Mouse (Mus musculus): ENCODE results near the gene Dgke. TPM values are rescaled to one million over a fixed set of nuclear protein-coding genes. Genes with fewer than 3 reads are reported as not detected.

Dgke gene
- polyA plus RNA-seq, 1 experiment from 2014 or later = 4.3 TPM

GRCm38 (mm10) chr11:89068649-89069048, 2.0 kb upstream of the Dgke start:
- WGBS = 93% methylated on average over 14 of the region's 14 CpGs
- Histone ChIP-seq H3K9ac (ENCODE audit: low read length) (no peak overlapping the region), H3K4me2 (ENCODE audit: low read length) (no peak overlapping the region), H3K4me3 (ENCODE audit: low read depth, low read length) (no peak overlapping the region), H3K27me3 (replicated peaks; ENCODE audit: control insufficient read depth, insufficient read depth, low read length) (no peaks in the 10 kb centered on the region), H3K9me3 (ENCODE audit: control insufficient read depth, low read length) (no peaks in the 10 kb centered on the region), H3K27ac (ENCODE audit: low read depth) (no peak overlapping the region), H3K36me3 (ENCODE audit: control insufficient read depth, insufficient read depth, low read length) (no peaks in the 10 kb centered on the region), H3K4me1 (replicated peaks; ENCODE audit: control insufficient read depth, insufficient read depth, low read length) (no peaks in the 10 kb centered on the region)
- no peak for DNase-seq (ENCODE audit: low spot score)
- ATAC-seq (replicated peaks; ENCODE audit: low FRiP score, low TSS enrichment, low read depth) = no peak

- no peaks in the 10 kb centered on the region for H3K36me3 ChIP-seq (ENCODE audit: control insufficient read depth, insufficient read depth, low read length)
- WGBS = 64% methylated on average over 11 of the region's 11 CpGs
- no peak overlapping the region for H3K27ac ChIP-seq (ENCODE audit: low read depth)
- H3K4me1 ChIP-seq (replicated peaks; ENCODE audit: control insufficient read depth, insufficient read depth, low read length) = no peaks in the 10 kb centered on the region
- no peak for DNase-seq (ENCODE audit: low spot score)
- no peak for ATAC-seq (replicated peaks; ENCODE audit: low FRiP score, low TSS enrichment, low read depth)
- no peak overlapping the region for H3K4me2 ChIP-seq (ENCODE audit: low read length)
- no peaks in the 10 kb centered on the region for H3K27me3 ChIP-seq (replicated peaks; ENCODE audit: control insufficient read depth, insufficient read depth, low read length)
- no peak overlapping the region for H3K9ac ChIP-seq (ENCODE audit: low read length)
- no peak overlapping the region for H3K4me3 ChIP-seq (ENCODE audit: low read depth, low read length)
- no peaks in the 10 kb centered on the region for H3K9me3 ChIP-seq (ENCODE audit: control insufficient read depth, low read length)
Observed at GRCm38 (mm10) chr11:89067871-89068490, 1.3 kb upstream of the Dgke start.

GRCm38 (mm10) chr11:89067301-89067822, 712 bp upstream of the Dgke start:
- ATAC-seq (replicated peaks; ENCODE audit: low FRiP score, low TSS enrichment, low read depth) (no peak), DNase-seq (ENCODE audit: low spot score) (no peak)
- no peak overlapping the region for H3K9ac ChIP-seq (ENCODE audit: low read length)
- H3K36me3 ChIP-seq (ENCODE audit: control insufficient read depth, insufficient read depth, low read length) = no peaks in the 10 kb centered on the region
- no peaks in the 10 kb centered on the region for H3K27me3 ChIP-seq (replicated peaks; ENCODE audit: control insufficient read depth, insufficient read depth, low read length)
- no peak overlapping the region for H3K27ac ChIP-seq (ENCODE audit: low read depth)
- no peak overlapping the region for H3K4me2 ChIP-seq (ENCODE audit: low read length)
- H3K4me3 ChIP-seq (ENCODE audit: low read depth, low read length) = no peak overlapping the region
- H3K4me1 ChIP-seq (replicated peaks; ENCODE audit: control insufficient read depth, insufficient read depth, low read length) = no peaks in the 10 kb centered on the region
- no peaks in the 10 kb centered on the region for H3K9me3 ChIP-seq (ENCODE audit: control insufficient read depth, low read length)
- 74% methylated on average over 6 of the region's 6 CpGs for WGBS

GRCm38 (mm10) chr11:89066126-89066525, 524 bp downstream of the Dgke start:
- no peaks in the 10 kb centered on the region for H3K36me3 ChIP-seq (ENCODE audit: control insufficient read depth, insufficient read depth, low read length)
- ATAC-seq (replicated peaks; ENCODE audit: low FRiP score, low TSS enrichment, low read depth) (no peak), DNase-seq (ENCODE audit: low spot score) (no peak)
- 86% methylated on average over 6 of the region's 6 CpGs for WGBS
- no peak overlapping the region for H3K27ac ChIP-seq (ENCODE audit: low read depth)
- no peaks in the 10 kb centered on the region for H3K4me1 ChIP-seq (replicated peaks; ENCODE audit: control insufficient read depth, insufficient read depth, low read length)
- H3K4me3 ChIP-seq (ENCODE audit: low read depth, low read length) = no peak overlapping the region
- H3K27me3 ChIP-seq (replicated peaks; ENCODE audit: control insufficient read depth, insufficient read depth, low read length) = no peaks in the 10 kb centered on the region
- H3K4me2 ChIP-seq (ENCODE audit: low read length) = no peak overlapping the region
- no peak overlapping the region for H3K9ac ChIP-seq (ENCODE audit: low read length)
- no peaks in the 10 kb centered on the region for H3K9me3 ChIP-seq (ENCODE audit: control insufficient read depth, low read length)

GRCm38 (mm10) chr11:89065297-89065696, 1.4 kb downstream of the Dgke start:
- H3K27me3 ChIP-seq (replicated peaks; ENCODE audit: control insufficient read depth, insufficient read depth, low read length) = no peaks in the 10 kb centered on the region
- H3K36me3 ChIP-seq (ENCODE audit: control insufficient read depth, insufficient read depth, low read length) = no peaks in the 10 kb centered on the region
- H3K4me3 ChIP-seq (ENCODE audit: low read depth, low read length) = no peak overlapping the region
- no peaks in the 10 kb centered on the region for H3K9me3 ChIP-seq (ENCODE audit: control insufficient read depth, low read length)
- H3K4me1 ChIP-seq (replicated peaks; ENCODE audit: control insufficient read depth, insufficient read depth, low read length) = no peaks in the 10 kb centered on the region
- no peak overlapping the region for H3K9ac ChIP-seq (ENCODE audit: low read length)
- DNase-seq (ENCODE audit: low spot score) (no peak), ATAC-seq (replicated peaks; ENCODE audit: low FRiP score, low TSS enrichment, low read depth) (no peak)
- no peak overlapping the region for H3K4me2 ChIP-seq (ENCODE audit: low read length)
- no peak overlapping the region for H3K27ac ChIP-seq (ENCODE audit: low read depth)
- WGBS = 96% methylated on average over 3 of the region's 3 CpGs

- Histone ChIP-seq H3K9ac (ENCODE audit: low read length) (no peak overlapping the region), H3K4me1 (replicated peaks; ENCODE audit: control insufficient read depth, insufficient read depth, low read length) (peaks cover 6% of the 10 kb centered on the region), H3K27me3 (replicated peaks; ENCODE audit: control insufficient read depth, insufficient read depth, low read length) (no peaks in the 10 kb centered on the region), H3K4me2 (ENCODE audit: low read length) (no peak overlapping the region), H3K9me3 (ENCODE audit: control insufficient read depth, low read length) (no peaks in the 10 kb centered on the region), H3K27ac (ENCODE audit: low read depth) (no peak overlapping the region), H3K4me3 (ENCODE audit: low read depth, low read length) (no peak overlapping the region), H3K36me3 (ENCODE audit: control insufficient read depth, insufficient read depth, low read length) (no peaks in the 10 kb centered on the region)
- no peak for DNase-seq (ENCODE audit: low spot score)
- no peak for ATAC-seq (replicated peaks; ENCODE audit: low FRiP score, low TSS enrichment, low read depth)
- 77% methylated on average over 6 of the region's 6 CpGs for WGBS
Observed at GRCm38 (mm10) chr11:89064312-89064711, 2.3 kb downstream of the Dgke start.

- WGBS = 76% methylated on average over 7 of the region's 7 CpGs
- Histone ChIP-seq H3K4me1 (replicated peaks; ENCODE audit: control insufficient read depth, insufficient read depth, low read length) (peaks cover 17% of the 10 kb centered on the region), H3K4me2 (ENCODE audit: low read length) (no peak overlapping the region), H3K9me3 (ENCODE audit: control insufficient read depth, low read length) (no peaks in the 10 kb centered on the region), H3K4me3 (ENCODE audit: low read depth, low read length) (no peak overlapping the region), H3K27me3 (replicated peaks; ENCODE audit: control insufficient read depth, insufficient read depth, low read length) (no peaks in the 10 kb centered on the region), H3K27ac (ENCODE audit: low read depth) (no peak overlapping the region), H3K9ac (ENCODE audit: low read length) (no peak overlapping the region), H3K36me3 (ENCODE audit: control insufficient read depth, insufficient read depth, low read length) (no peaks in the 10 kb centered on the region)
- ATAC-seq (replicated peaks; ENCODE audit: low FRiP score, low TSS enrichment, low read depth) (no peak), DNase-seq (ENCODE audit: low spot score) (no peak)
Observed at GRCm38 (mm10) chr11:89061362-89061761, 5.3 kb downstream of the Dgke start.

- peak; percentile 93 for ATAC-seq (replicated peaks; ENCODE audit: low FRiP score, low TSS enrichment, low read depth)
- Histone ChIP-seq H3K9me3 (ENCODE audit: control insufficient read depth, low read length) (no peaks in the 10 kb centered on the region), H3K4me2 (ENCODE audit: low read length) (peak overlapping the region; percentile 64), H3K4me1 (replicated peaks; ENCODE audit: control insufficient read depth, insufficient read depth, low read length) (peaks cover 19% of the 10 kb centered on the region), H3K36me3 (ENCODE audit: control insufficient read depth, insufficient read depth, low read length) (no peaks in the 10 kb centered on the region), H3K9ac (ENCODE audit: low read length) (peak overlapping the region; percentile 71), H3K27ac (ENCODE audit: low read depth) (peak overlapping the region; percentile 54; the same call in 1 of the 2 replicates), H3K27me3 (replicated peaks; ENCODE audit: control insufficient read depth, insufficient read depth, low read length) (no peaks in the 10 kb centered on the region), H3K4me3 (ENCODE audit: low read depth, low read length) (peak overlapping the region; percentile 85)
- DNase-seq (ENCODE audit: low spot score) = peak; percentile 95
- WGBS = under 1% methylated on average over 62 of the region's 63 CpGs
Observed at GRCm38 (mm10) chr11:89060423-89061089, 6.1 kb downstream of the Dgke start.

All from intestine, embryonic 14.5 days (tissue).